Mouse (Mus musculus): Measurements from ENCODE around the gene Ano6. TPM values are rescaled to one million over a fixed set of nuclear protein-coding genes. Genes with fewer than 3 reads are reported as not detected.

The Ano6 gene
- polyA plus RNA-seq, 1 experiment: 63.1 TPM

- peaks cover 27% of the 10 kb centered on the region for H3K4me1 ChIP-seq (ENCODE audit: control insufficient read depth, insufficient read depth, low read length)
- no peak overlapping the region for H3K4me3 ChIP-seq (replicated peaks; ENCODE audit: extremely low read depth, low read depth, low read length)
- 41% methylated on average over 10 of the region's 10 CpGs for WGBS
- TF ChIP-seq CTCF (IDR thresholded peaks at IDR 0.05; ENCODE audit: insufficient read depth, low read length) (no peak), POLR2A (IDR thresholded peaks at IDR 0.05; ENCODE audit: borderline replicate concordance, extremely low read depth, low read depth, low read length) (no peak)
- peak; percentile 44 for DNase-seq
Measured at GRCm38 (mm10) chr15:95907337-95907736, 116.7 kb downstream of the Ano6 start.

GRCm38 (mm10) chr15:95907909-95908308 lies 117.3 kb downstream of the Ano6 start:
- DNase-seq: no peak
- H3K4me3 ChIP-seq (replicated peaks; ENCODE audit: extremely low read depth, low read depth, low read length): no peak overlapping the region
- H3K4me1 ChIP-seq (ENCODE audit: control insufficient read depth, insufficient read depth, low read length): peaks cover 27% of the 10 kb centered on the region
- TF ChIP-seq POLR2A (IDR thresholded peaks at IDR 0.05; ENCODE audit: borderline replicate concordance, extremely low read depth, low read depth, low read length): no peak
- TF ChIP-seq CTCF (IDR thresholded peaks at IDR 0.05; ENCODE audit: insufficient read depth, low read length): no peak
- 72% methylated on average over 1 of the region's 1 CpGs for WGBS

- Histone ChIP-seq H3K4me1 (ENCODE audit: control insufficient read depth, insufficient read depth, low read length) (peaks cover 27% of the 10 kb centered on the region), H3K4me3 (replicated peaks; ENCODE audit: extremely low read depth, low read depth, low read length) (no peak overlapping the region)
- TF ChIP-seq CTCF (IDR thresholded peaks at IDR 0.05; ENCODE audit: insufficient read depth, low read length) (no peak), POLR2A (IDR thresholded peaks at IDR 0.05; ENCODE audit: borderline replicate concordance, extremely low read depth, low read depth, low read length) (no peak)
- 68% methylated on average over 3 of the region's 3 CpGs for WGBS
- DNase-seq: no peak
Measured at GRCm38 (mm10) chr15:95910099-95910780, 119.6 kb downstream of the Ano6 start.

GRCm38 (mm10) chr15:95914963-95915362 lies 124.3 kb downstream of the Ano6 start:
- 81% methylated on average over 3 of the region's 3 CpGs for WGBS
- DNase-seq: no peak
- no peak for TF ChIP-seq CTCF (IDR thresholded peaks at IDR 0.05; ENCODE audit: insufficient read depth, low read length)
- TF ChIP-seq POLR2A (IDR thresholded peaks at IDR 0.05; ENCODE audit: borderline replicate concordance, extremely low read depth, low read depth, low read length): no peak
- H3K4me1 ChIP-seq (ENCODE audit: control insufficient read depth, insufficient read depth, low read length): peaks cover 5% of the 10 kb centered on the region; the same call in 1 of the 2 replicates
- no peak overlapping the region for H3K4me3 ChIP-seq (replicated peaks; ENCODE audit: extremely low read depth, low read depth, low read length)

GRCm38 (mm10) chr15:95915477-95915876 lies 124.8 kb downstream of the Ano6 start:
- H3K4me3 ChIP-seq (replicated peaks; ENCODE audit: extremely low read depth, low read depth, low read length): no peak overlapping the region
- DNase-seq: no peak
- 90% methylated on average over 3 of the region's 3 CpGs for WGBS
- TF ChIP-seq CTCF (IDR thresholded peaks at IDR 0.05; ENCODE audit: insufficient read depth, low read length): no peak
- no peak for TF ChIP-seq POLR2A (IDR thresholded peaks at IDR 0.05; ENCODE audit: borderline replicate concordance, extremely low read depth, low read depth, low read length)
- H3K4me1 ChIP-seq (ENCODE audit: control insufficient read depth, insufficient read depth, low read length): peaks cover 3% of the 10 kb centered on the region; the same call in 1 of the 2 replicates

- 83% methylated on average over 3 of the region's 3 CpGs for WGBS
Measured at GRCm38 (mm10) chr15:95917330-95917729, 126.7 kb downstream of the Ano6 start.

GRCm38 (mm10) chr15:95920047-95920446 lies 129.4 kb downstream of the Ano6 start:
- no peak for TF ChIP-seq CTCF (IDR thresholded peaks at IDR 0.05; ENCODE audit: insufficient read depth, low read length)
- H3K4me3 ChIP-seq (replicated peaks; ENCODE audit: extremely low read depth, low read depth, low read length): no peak overlapping the region
- no peaks in the 10 kb centered on the region; the same call in 1 of the 2 replicates for H3K4me1 ChIP-seq (ENCODE audit: control insufficient read depth, insufficient read depth, low read length)
- 43% methylated on average over 9 of the region's 9 CpGs for WGBS
- no peak for DNase-seq

More at GRCm38 (mm10) chr15:95917330-95917729, 126.7 kb downstream of the Ano6 start:
- H3K4me3 ChIP-seq (replicated peaks; ENCODE audit: extremely low read depth, low read depth, low read length): no peak overlapping the region
- DNase-seq: no peak
- no peaks in the 10 kb centered on the region; the same call in 1 of the 2 replicates for H3K4me1 ChIP-seq (ENCODE audit: control insufficient read depth, insufficient read depth, low read length)
- TF ChIP-seq CTCF (IDR thresholded peaks at IDR 0.05; ENCODE audit: insufficient read depth, low read length) (no peak), POLR2A (IDR thresholded peaks at IDR 0.05; ENCODE audit: borderline replicate concordance, extremely low read depth, low read depth, low read length) (no peak)

GRCm38 (mm10) chr15:95921072-95921471 lies 130.4 kb downstream of the Ano6 start:
- DNase-seq: no peak
- H3K4me3 ChIP-seq (replicated peaks; ENCODE audit: extremely low read depth, low read depth, low read length): no peak overlapping the region
- 83% methylated on average over 3 of the region's 3 CpGs for WGBS
- H3K4me1 ChIP-seq (ENCODE audit: control insufficient read depth, insufficient read depth, low read length): no peaks in the 10 kb centered on the region; the same call in 1 of the 2 replicates
- TF ChIP-seq CTCF (IDR thresholded peaks at IDR 0.05; ENCODE audit: insufficient read depth, low read length) (no peak), POLR2A (IDR thresholded peaks at IDR 0.05; ENCODE audit: borderline replicate concordance, extremely low read depth, low read depth, low read length) (no peak)

- H3K4me1 ChIP-seq (ENCODE audit: control insufficient read depth, insufficient read depth, low read length): no peaks in the 10 kb centered on the region; the same call in 1 of the 2 replicates
- H3K4me3 ChIP-seq (replicated peaks; ENCODE audit: extremely low read depth, low read depth, low read length): no peak overlapping the region
- DNase-seq: no peak
- WGBS: 93% methylated on average over 4 of the region's 4 CpGs
- TF ChIP-seq POLR2A (IDR thresholded peaks at IDR 0.05; ENCODE audit: borderline replicate concordance, extremely low read depth, low read depth, low read length) (no peak), CTCF (IDR thresholded peaks at IDR 0.05; ENCODE audit: insufficient read depth, low read length) (no peak)
Measured at GRCm38 (mm10) chr15:95921639-95922038, 131.0 kb downstream of the Ano6 start.

- 90% methylated on average over 6 of the region's 6 CpGs for WGBS
- TF ChIP-seq POLR2A (IDR thresholded peaks at IDR 0.05; ENCODE audit: borderline replicate concordance, extremely low read depth, low read depth, low read length): no peak
- TF ChIP-seq CTCF (IDR thresholded peaks at IDR 0.05; ENCODE audit: insufficient read depth, low read length): no peak
- no peak for DNase-seq
- Histone ChIP-seq H3K4me3 (replicated peaks; ENCODE audit: extremely low read depth, low read depth, low read length) (no peak overlapping the region), H3K4me1 (ENCODE audit: control insufficient read depth, insufficient read depth, low read length) (no peaks in the 10 kb centered on the region; the same call in 1 of the 2 replicates)
Measured at GRCm38 (mm10) chr15:95922558-95922957, 131.9 kb downstream of the Ano6 start.
